In the genomic region with DNA sequence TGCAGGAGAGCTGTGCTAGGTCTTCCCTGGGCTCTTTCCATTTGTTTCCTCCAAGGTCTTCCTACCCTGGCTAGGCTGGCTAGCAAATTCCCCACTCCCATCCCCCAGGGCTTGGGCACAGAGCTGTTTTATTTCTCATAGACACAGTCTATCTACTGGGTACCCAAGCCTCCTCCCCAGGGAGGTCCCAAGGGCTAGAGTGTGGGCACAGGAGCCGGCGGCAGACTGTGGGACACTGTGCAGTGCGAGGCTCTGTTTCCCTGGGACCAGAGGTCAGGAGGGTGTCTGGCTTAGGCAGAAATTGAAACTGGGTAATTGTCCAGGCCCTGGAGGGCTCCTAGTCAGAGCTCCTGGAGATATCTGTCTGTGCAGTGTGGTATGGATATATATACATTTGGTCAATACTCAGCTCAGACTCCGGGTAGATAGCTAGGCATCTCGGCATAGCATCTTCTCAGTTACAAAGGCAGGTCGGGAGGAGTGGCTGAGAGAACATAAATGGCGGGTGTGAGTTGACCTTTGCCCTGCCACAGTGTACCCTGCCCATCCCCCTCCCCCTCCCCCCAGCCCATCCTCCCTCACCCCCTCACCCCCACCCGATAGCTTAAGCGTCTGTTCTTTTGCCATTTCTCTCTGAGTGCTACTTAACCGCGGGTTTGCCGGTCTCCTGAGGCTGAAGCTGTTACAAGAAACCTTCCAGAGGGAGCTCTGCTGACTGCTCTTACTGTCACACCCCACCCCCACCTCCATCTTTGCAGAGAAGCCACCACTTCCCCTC, we compare ENCODE assay signal across 9 mouse cellular contexts. TPM values are rescaled to one million over a fixed set of nuclear protein-coding genes. Genes with fewer than 3 reads are reported as not detected.
A peak's percentile ranks its signal among the peaks of the same experiment; 100 is the strongest.
DNase-seq lines count a peak whose midpoint lies in the region; ATAC-seq lines count a peak whose summit lies in the region.
"Had no signal": no experiment of that assay in that cellular context is flagged by ENCODE, and none has a peak within 500 bp of the region (broad histone marks: within the 10 kb centered on the region; RNA-seq: fewer than 3 reads in every experiment).

No protein-coding gene starts in this region.

- ATAC-seq in midbrain, embryonic 16.5 days = no peak
- peak; percentile 29; the same call in 1 of the 2 replicates for ATAC-seq in forebrain, embryonic 11.5 days (replicated peaks; ENCODE audit: low FRiP score)
- 0 out of 2 replicates have a peak, but pooled peaks have one; percentile 34 for ATAC-seq in liver, embryonic 12.5 days

- H3K9me3 ChIP-seq in midbrain, embryonic 10.5 days (replicated peaks) = no peaks in the 10 kb centered on the region
- no peaks in the 10 kb centered on the region for H3K9me3 ChIP-seq in midbrain, embryonic 16.5 days (replicated peaks; ENCODE audit: control insufficient read depth, low read length, poor library complexity, severe bottlenecking)
- no peaks in the 10 kb centered on the region for H3K9me3 ChIP-seq in forebrain, embryonic 11.5 days (ENCODE audit: control insufficient read depth, low read length)
- H3K9me3 ChIP-seq in liver, embryonic 12.5 days (replicated peaks) = no peaks in the 10 kb centered on the region

- H3K4me1 ChIP-seq in midbrain, embryonic 10.5 days = peaks cover 19% of the 10 kb centered on the region
- peaks cover 6% of the 10 kb centered on the region for H3K4me1 ChIP-seq in midbrain, embryonic 16.5 days (ENCODE audit: control insufficient read depth, insufficient read depth, low read length)
- peaks cover 7% of the 10 kb centered on the region; the same call in 1 of the 2 replicates for H3K4me1 ChIP-seq in forebrain, embryonic 11.5 days (replicated peaks; ENCODE audit: control insufficient read depth, insufficient read depth, low read length)
- peaks cover 15% of the 10 kb centered on the region; the same call in 1 of the 2 replicates for H3K4me1 ChIP-seq in liver, embryonic 12.5 days

- no peak overlapping the region for H3K4me2 ChIP-seq in midbrain, embryonic 16.5 days (ENCODE audit: low read length)
- H3K4me2 ChIP-seq in forebrain, embryonic 11.5 days (ENCODE audit: low read depth, low read length, severe bottlenecking) = no peak overlapping the region
- 0 out of 2 replicates have a peak overlapping the region, but pooled peaks have one; percentile 10 for H3K4me2 ChIP-seq in liver, embryonic 12.5 days

- H3K4me3 ChIP-seq in midbrain, embryonic 10.5 days = no peak overlapping the region
- H3K4me3 ChIP-seq in midbrain, embryonic 16.5 days (ENCODE audit: low read depth, low read length) = no peak overlapping the region
- H3K4me3 ChIP-seq in forebrain, embryonic 11.5 days (ENCODE audit: low read depth, low read length) = no peak overlapping the region
- no peak overlapping the region for H3K4me3 ChIP-seq in liver, embryonic 12.5 days

- DNase-seq in midbrain, embryonic 10.5 days (ENCODE audit: low spot score) = peak; percentile 22
- no peak for DNase-seq in forebrain, embryonic 11.5 days (ENCODE audit: low spot score)
- peak; percentile 32 for DNase-seq in yolk sac, embryonic 10.5 days (ENCODE audit: low spot score)
- DNase-seq in thymus, postnatal 14 days = no peak
- DNase-seq in adrenal gland, adult 18-20 months (ENCODE audit: low spot score in 2 of 2) = no peak
- DNase-seq in layer of hippocampus, adult 9-11 months = no peak

- H3K27ac ChIP-seq in midbrain, embryonic 10.5 days (replicated peaks) = peak overlapping the region; percentile 63
- H3K27ac ChIP-seq in midbrain, embryonic 16.5 days (ENCODE audit: low read length) = no peak overlapping the region
- peak overlapping the region; percentile 25; the same call in 1 of the 2 replicates for H3K27ac ChIP-seq in forebrain, embryonic 11.5 days (ENCODE audit: low read depth, low read length)
- H3K27ac ChIP-seq in liver, embryonic 12.5 days = no peak overlapping the region

- H3K36me3 ChIP-seq in midbrain, embryonic 10.5 days = no peaks in the 10 kb centered on the region
- H3K36me3 ChIP-seq in midbrain, embryonic 16.5 days (ENCODE audit: control insufficient read depth, insufficient read depth, low read length) = no peaks in the 10 kb centered on the region
- no peaks in the 10 kb centered on the region for H3K36me3 ChIP-seq in forebrain, embryonic 11.5 days (ENCODE audit: control insufficient read depth, insufficient read depth, low read length)
- H3K36me3 ChIP-seq in liver, embryonic 12.5 days = no peaks in the 10 kb centered on the region

- 23% methylated on average over 12 of the region's 12 CpGs for WGBS in midbrain, embryonic 10.5 days
- WGBS in midbrain, embryonic 16.5 days = 22% methylated on average over 12 of the region's 12 CpGs
- 25% methylated on average over 12 of the region's 12 CpGs for WGBS in forebrain, embryonic 11.5 days
- 11% methylated on average over 12 of the region's 12 CpGs for whole genome bisulfite sequencing in liver, embryonic 12.5 days (ENCODE audit: insufficient replicate concordance)

- no peak overlapping the region for H3K9ac ChIP-seq in midbrain, embryonic 16.5 days (ENCODE audit: low read depth, low read length)
- H3K9ac ChIP-seq in forebrain, embryonic 11.5 days (ENCODE audit: low read length) = no peak overlapping the region
- H3K9ac ChIP-seq in liver, embryonic 12.5 days = no peak overlapping the region

- no peaks in the 10 kb centered on the region for H3K27me3 ChIP-seq in midbrain, embryonic 10.5 days (ENCODE audit: low read depth, poor library complexity, severe bottlenecking)
- H3K27me3 ChIP-seq in midbrain, embryonic 16.5 days (ENCODE audit: control insufficient read depth, insufficient read depth, low read depth, low read length) = no peaks in the 10 kb centered on the region
- H3K27me3 ChIP-seq in forebrain, embryonic 11.5 days (ENCODE audit: control insufficient read depth, insufficient read depth, low read length) = no peaks in the 10 kb centered on the region
- H3K27me3 ChIP-seq in liver, embryonic 12.5 days (replicated peaks) = peaks cover 5% of the 10 kb centered on the region; the same call in 1 of the 2 replicates

RNA-seq across cellular contexts. Expression of a gene that starts 4.7 kb away (rescaled TPM):
- not detected in 2 replicates for polyA plus RNA-seq in midbrain, embryonic 10.5 days (2016; fragmentation: Nextera tagmentation; extraction: Ambion mirVana)
- polyA plus RNA-seq in midbrain, embryonic 16.5 days (2015; fragmentation: Nextera tagmentation; extraction: Ambion mirVana) = 0.21 TPM in 1 of 2 replicates, not detected in the other
- 0.09 TPM in 1 of 2 replicates, not detected in the other for polyA plus RNA-seq in forebrain, embryonic 11.5 days (2014; fragmentation: Nextera tagmentation; extraction: Ambion mirVana)
- polyA plus RNA-seq in liver, embryonic 12.5 days (2016; fragmentation: Nextera tagmentation; extraction: Ambion mirVana) = not detected in 2 replicates
- under 1 TPM; 0.40 to 0.74 TPM for total RNA-seq in adrenal gland, adult 18-20 months (2021)
- polyA plus RNA-seq: liver, embryonic 16.5 days had no signal

RNA-seq across cellular contexts. Expression of a gene that starts 23.9 kb away (rescaled TPM):
- 7.2 and 9.3 TPM in 2 replicates for polyA plus RNA-seq in midbrain, embryonic 10.5 days (2016; fragmentation: Nextera tagmentation; extraction: Ambion mirVana)
- polyA plus RNA-seq in midbrain, embryonic 16.5 days (2015; fragmentation: Nextera tagmentation; extraction: Ambion mirVana) = 4.3 and 4.5 TPM in 2 replicates
- 7.7 and 11.1 TPM in 2 replicates for polyA plus RNA-seq in forebrain, embryonic 11.5 days (2014; fragmentation: Nextera tagmentation; extraction: Ambion mirVana)
- polyA plus RNA-seq in liver, embryonic 12.5 days (2016; fragmentation: Nextera tagmentation; extraction: Ambion mirVana) = 1.4 and 2.3 TPM in 2 replicates
- total RNA-seq in adrenal gland, adult 18-20 months (2021) = 1 to 10 TPM; 6.1 to 6.9 TPM

RNA-seq across cellular contexts. Expression of a gene that starts 51.3 kb away (rescaled TPM):
- polyA plus RNA-seq in midbrain, embryonic 10.5 days (2016; fragmentation: Nextera tagmentation; extraction: Ambion mirVana) = 72.3 and 78.2 TPM in 2 replicates
- polyA plus RNA-seq in midbrain, embryonic 16.5 days (2015; fragmentation: Nextera tagmentation; extraction: Ambion mirVana) = 71.3 and 74.9 TPM in 2 replicates
- polyA plus RNA-seq in forebrain, embryonic 11.5 days (2014; fragmentation: Nextera tagmentation; extraction: Ambion mirVana) = 78.3 and 78.6 TPM in 2 replicates
- 43.9 and 47.0 TPM in 2 replicates for polyA plus RNA-seq in liver, embryonic 12.5 days (2016; fragmentation: Nextera tagmentation; extraction: Ambion mirVana)
- total RNA-seq in adrenal gland, adult 18-20 months (2021) = 10 to 100 TPM; 65.3 to 98.1 TPM

Comparison
In these comparisons a context has a peak if more than half of its experiments do, and no peak if none do; other contexts are left out.
1. H3K27ac ChIP-seq: peak in midbrain, embryonic 10.5 days (single experiment) and forebrain, embryonic 11.5 days (single experiment); none in midbrain, embryonic 16.5 days (single experiment) and liver, embryonic 12.5 days (single experiment).
2. DNase-seq: peak in midbrain, embryonic 10.5 days (single experiment) and yolk sac, embryonic 10.5 days (single experiment); none in forebrain, embryonic 11.5 days (single experiment), thymus, postnatal 14 days (single experiment), adrenal gland, adult 18-20 months (0 of 2) and layer of hippocampus, adult 9-11 months (single experiment).